Mouse (Mus musculus): ENCODE measurements around the gene Dppa3.
"Not testable (repeated sequence)": the region's sequence is repeated elsewhere in the genome, so short reads cannot be mapped to it uniquely, and the experiment has no call there.

Dppa3 gene

DNA sequence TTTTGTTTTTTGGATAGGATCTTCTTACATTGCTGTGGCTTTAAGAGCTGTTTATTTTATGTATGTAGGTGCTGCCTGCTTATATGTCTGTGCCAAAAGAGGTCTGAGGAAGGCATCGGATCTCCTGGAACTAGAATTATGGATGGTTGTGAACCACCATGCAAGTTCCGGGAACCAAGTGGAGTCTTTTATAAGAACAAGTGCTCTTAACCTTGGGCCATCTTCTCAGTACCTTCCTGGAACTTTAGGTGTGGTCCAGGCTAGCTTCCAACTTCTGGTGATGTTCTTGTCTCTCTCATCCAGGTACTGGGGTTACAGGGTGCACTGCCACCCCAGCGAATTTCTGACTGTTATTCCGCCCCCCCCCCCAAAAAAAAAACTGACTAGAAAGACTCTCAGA lies 13.8 kb upstream of the Dppa3 start:
- no peak for DNase-seq (ENCODE audit: low spot score in 2 of 2)

DNA sequence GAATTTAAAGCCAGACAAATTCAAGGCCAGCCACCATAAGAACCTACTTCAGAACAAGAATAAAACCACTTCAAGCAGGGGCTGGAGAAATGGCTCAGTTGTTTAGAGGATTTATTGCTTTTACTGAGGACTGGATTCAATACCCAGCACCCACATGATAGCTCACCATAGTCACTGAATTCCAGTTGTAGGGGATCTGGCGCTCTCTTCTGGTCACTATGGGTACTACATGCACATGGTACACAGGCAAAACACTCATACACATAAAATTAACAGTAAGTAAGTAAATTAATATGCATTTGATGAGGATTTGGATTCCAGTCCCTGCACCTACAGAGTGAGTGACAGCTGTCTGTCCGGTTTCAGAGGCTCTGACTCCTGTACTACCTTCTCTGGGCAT lies 12.2 kb upstream of the Dppa3 start:
- DNase-seq (ENCODE audit: low spot score in 2 of 2): peak in 1 of 2 experiments; percentile 39

DNA sequence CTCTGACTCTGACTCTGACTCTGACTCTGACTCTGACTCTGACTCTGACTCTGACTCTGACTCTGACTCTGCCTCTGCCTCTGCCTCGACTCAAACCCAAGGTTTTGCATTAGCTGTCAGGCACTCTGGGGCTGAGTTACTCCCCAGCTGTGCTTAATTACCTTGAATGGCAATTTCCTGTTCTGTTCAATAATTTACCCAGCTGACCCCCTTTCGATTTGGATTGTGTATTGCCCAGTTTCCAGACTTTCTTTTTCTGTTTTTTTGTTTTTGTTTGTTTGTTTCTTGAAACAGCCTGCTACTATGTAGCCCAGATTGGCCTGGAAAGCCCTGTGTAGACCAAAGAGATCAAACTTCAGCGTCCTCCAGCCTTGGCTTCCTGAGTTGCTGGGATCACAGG lies 10.2 kb upstream of the Dppa3 start:
- DNase-seq (ENCODE audit: low spot score in 2 of 2): no peak

GRCm38 (mm10) chr6:122621066-122621465 lies 5.1 kb upstream of the Dppa3 start:
- DNase-seq (ENCODE audit: low spot score in 2 of 2): no peak

- no peak for DNase-seq (ENCODE audit: low spot score in 2 of 2)
Observed at GRCm38 (mm10) chr6:122624480-122624879, 1.7 kb upstream of the Dppa3 start.

GRCm38 (mm10) chr6:122625156-122625555 lies 1.1 kb upstream of the Dppa3 start:
- DNase-seq (ENCODE audit: low spot score in 2 of 2): no peak

- DNase-seq (ENCODE audit: low spot score in 2 of 2): no peak
Observed at GRCm38 (mm10) chr6:122627469-122628108, 1.4 kb downstream of the Dppa3 start.

DNA sequence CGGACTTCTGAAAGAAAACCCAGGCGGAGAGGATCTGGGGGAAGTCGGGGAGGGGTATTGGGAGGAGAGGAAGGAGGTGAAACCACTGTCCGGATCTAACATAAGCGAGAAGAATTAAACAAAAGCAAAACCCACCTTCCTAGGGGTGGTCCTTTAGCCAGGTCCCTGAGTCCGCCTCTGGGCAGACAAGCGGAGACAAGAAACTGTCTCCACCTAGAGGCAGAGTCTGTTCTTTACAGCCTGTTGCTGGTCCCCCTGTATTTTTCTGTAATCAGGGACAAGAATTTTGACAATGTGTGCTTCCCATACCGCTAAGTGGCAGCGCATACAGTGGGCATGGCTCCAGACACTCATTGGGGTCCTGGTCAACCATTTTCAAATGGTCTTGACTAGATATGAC lies 7.2 kb downstream of the Dppa3 start:
- DNase-seq (ENCODE audit: low spot score in 2 of 2): peak in 1 of 2 experiments; percentile 13

DNA sequence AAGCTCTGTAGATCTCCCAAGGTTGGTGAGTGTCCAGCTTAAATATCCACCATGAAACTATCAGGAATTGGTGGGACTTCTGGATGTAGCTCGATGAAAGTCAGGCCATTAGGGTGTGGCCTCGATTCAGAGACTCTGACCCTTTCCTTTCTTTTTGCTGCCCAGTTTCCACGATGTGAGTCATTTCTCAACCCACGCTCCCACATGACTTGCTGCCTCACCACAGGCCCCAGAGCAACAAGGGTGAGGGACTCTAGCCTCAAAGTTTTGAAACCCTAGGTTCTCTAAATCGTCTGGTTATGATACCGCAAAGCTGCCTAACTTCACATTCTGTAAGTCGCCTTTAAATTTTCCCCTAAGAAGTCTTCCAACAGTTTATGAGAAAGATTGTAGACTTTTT lies 9.1 kb downstream of the Dppa3 start:
- DNase-seq (ENCODE audit: low spot score in 2 of 2): no peak

DNA sequence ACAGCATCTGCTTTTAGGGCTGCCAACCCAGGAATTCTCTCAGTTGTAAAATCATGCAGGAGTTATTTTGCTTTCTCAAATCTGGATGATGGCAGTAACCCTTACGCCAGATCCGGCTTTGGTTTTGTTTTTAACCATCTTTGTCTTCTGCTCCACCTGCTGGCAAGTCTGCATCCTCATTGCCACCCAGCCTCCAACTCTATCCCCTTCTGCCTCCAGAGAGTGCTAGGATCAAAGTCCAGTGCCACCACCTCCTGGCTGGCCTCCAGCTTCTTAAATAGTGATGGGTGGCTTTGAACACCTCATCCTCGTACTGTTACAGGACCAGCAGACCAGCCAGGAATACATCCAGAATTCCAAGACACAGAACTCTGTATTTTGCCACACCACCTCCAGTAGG lies 10.5 kb downstream of the Dppa3 start:
- no peak for DNase-seq (ENCODE audit: low spot score in 2 of 2)

- not testable (repeated sequence) for DNase-seq (ENCODE audit: low spot score in 2 of 2)
Observed at GRCm38 (mm10) chr6:122637566-122637965, 11.4 kb downstream of the Dppa3 start.

DNA sequence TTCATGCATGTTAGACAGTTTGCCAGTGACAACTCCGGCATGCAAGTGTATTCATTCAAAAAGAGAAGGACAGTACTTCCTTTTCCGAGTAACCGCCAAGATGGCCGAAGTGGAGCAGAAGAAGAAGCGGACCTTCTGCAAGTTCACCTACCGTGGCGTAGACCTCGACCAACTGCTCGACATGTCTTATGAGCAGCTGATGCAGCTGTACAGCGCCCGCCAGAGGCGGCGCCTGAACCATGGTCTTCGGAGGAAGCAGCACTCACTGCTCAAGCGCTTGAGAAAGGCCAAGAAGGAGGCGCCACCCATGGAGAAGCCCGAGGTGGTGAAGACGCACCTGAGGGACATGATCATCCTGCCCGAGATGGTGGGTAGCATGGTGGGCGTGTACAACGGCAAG lies 18.0 kb downstream of the Dppa3 start:
- not testable (repeated sequence) for DNase-seq (ENCODE audit: low spot score in 2 of 2)

GRCm38 (mm10) chr6:122649903-122650302 lies 23.7 kb downstream of the Dppa3 start:
- DNase-seq (ENCODE audit: low spot score in 2 of 2): no peak

DNA sequence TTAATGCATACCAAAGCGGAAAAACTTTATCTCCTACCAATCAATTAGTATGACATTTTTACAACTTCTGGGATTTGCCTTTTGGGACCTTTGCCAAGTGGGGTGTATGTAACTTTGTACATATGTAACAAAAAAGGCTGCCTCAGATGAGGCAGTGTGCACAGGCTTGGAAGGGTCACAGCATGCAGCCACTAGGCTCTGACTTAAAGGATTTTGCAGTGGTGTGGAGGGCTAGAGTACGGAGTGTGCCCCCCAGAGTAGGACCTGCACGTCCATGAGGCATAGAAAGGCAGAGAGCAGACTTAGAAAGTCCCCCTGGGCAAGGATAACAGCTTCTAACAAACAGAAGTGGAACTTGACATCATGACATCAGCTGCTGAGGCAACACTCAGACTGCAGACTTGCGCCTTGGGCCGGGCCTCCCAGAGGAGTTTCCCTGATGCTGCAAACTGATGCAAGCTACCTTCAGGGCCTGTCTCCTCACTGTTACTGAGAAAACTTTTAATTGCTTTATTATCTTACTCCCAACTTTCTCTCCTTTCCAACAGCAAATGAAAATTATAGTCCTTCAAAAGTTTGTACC lies 24.3 kb downstream of the Dppa3 start:
- DNase-seq (ENCODE audit: low spot score in 2 of 2): no peak

DNA sequence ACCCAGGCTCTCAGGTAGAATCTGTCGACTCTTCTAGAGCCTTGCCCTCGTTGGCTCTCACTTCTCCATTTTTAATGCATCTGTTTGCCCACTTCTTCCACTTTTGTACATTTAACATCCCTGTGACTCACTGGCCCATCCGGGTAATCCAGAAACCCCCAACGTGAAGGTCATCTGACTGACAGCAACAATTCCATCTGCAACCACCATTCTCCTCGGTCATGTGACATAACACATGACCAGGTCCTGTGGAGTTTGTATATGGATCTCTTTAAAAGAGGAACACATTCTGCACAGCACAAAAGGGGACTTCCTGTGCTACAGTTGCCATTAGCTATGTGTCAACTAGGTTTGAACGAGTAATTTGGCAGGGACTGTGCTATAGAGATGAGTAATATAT lies 28.1 kb downstream of the Dppa3 start:
- DNase-seq (ENCODE audit: low spot score in 2 of 2): no peak

- DNase-seq (ENCODE audit: low spot score in 2 of 2): no peak
Observed at GRCm38 (mm10) chr6:122657630-122658029, 31.4 kb downstream of the Dppa3 start.

- DNase-seq (ENCODE audit: low spot score in 2 of 2): no peak
Observed at GRCm38 (mm10) chr6:122659567-122659966, 33.4 kb downstream of the Dppa3 start.

GRCm38 (mm10) chr6:122660601-122661379 lies 34.6 kb downstream of the Dppa3 start:
- peak in 1 of 2 experiments; percentile 28 for DNase-seq (ENCODE audit: low spot score in 2 of 2)

GRCm38 (mm10) chr6:122662551-122663264 lies 36.5 kb downstream of the Dppa3 start:
- no peak for DNase-seq (ENCODE audit: low spot score in 2 of 2)

DNA sequence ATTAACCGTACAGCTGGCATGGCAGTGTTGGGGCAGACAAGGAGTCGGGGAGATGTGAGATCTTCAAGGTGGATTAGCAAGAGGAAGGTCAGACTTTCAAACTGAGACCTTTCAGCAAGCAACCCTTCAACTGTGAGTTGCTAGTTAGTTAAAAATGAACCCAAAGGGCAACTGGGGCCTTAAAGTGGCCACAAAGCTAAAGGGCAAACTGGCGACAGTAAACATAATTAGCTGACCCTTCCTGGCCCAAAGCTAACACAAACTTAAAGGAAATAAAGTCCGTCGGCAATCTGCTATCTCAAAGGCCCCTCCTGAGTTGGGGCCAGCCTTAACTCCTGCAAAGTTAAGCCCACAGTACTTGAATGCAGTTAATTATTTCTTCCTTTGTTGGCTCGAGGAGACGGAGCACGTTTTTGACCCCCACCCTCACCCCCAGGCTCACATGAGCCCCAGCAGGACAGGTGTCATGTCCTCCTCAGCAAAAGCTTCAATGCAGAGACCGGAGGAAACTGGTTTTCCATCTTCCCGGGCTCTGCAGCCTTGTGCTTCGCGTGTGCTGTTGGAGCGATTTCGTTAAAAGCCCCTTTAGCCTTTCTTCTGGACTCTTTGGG lies 37.5 kb downstream of the Dppa3 start:
- no peak for DNase-seq (ENCODE audit: low spot score in 2 of 2)

DNA sequence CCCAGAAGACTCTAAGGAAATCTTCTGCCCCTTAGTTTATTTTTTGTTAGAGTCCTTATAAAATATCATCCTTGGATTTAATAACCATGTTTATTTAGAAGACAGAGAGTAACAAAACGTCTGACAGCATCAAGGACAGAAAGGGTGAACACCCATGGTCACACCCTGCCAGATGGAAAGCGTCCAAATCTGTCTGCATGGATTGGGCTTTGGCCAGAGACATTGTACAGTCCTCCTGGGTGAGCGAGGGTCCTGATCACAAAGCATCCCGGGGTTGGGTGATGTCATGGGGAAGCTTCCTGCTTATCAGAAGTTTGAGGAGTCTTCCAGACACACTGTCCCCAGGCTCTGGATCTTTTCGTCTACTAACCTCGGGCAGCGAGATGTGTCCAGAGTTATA lies 39.7 kb downstream of the Dppa3 start:
- DNase-seq (ENCODE audit: low spot score in 2 of 2): no peak

- DNase-seq (ENCODE audit: low spot score in 2 of 2): no peak
Observed at GRCm38 (mm10) chr6:122667715-122668114, 41.5 kb downstream of the Dppa3 start.
